14 mouse cellular contexts compared by ENCODE assay signal in the genomic region with DNA sequence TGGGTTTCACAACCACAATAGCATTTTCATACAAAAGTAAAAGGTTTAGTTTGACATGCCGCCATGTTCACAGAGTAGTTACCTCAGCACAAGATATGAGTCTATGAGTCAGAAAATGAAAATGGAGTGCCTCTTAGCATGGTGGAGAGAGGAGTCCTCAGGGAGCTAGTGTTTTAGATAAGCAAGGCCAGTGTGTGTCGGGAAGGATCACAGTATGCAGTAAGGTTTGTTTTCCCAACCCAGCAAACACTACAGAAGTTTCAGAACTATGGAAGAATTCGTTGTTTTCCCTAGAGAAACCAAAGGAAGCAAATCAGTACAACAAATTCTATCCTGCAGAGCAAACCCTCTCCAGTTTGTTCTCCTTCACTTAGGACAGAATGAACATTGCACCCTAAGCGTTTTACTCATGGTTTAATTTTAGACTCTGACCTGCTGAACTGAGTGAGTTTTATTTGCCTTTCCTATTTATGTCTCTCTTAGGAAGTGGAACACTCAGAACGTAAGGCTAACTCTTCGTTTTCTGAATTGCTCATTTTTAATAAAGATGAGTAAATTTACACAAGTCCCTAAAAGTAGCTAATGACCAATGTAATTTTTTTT. TPM values are rescaled to one million over a fixed set of nuclear protein-coding genes. Genes with fewer than 3 reads are reported as not detected.
DNase-seq lines count a peak whose midpoint lies in the region; ATAC-seq and TF ChIP-seq lines count a peak whose summit lies in the region.
"Had no signal": no experiment of that assay in that cellular context is flagged by ENCODE, and none has a peak within 500 bp of the region (broad histone marks: within the 10 kb centered on the region; RNA-seq: fewer than 3 reads in every experiment).

No protein-coding gene starts in this region.

- TF ChIP-seq CTCF in heart, adult 2 months (IDR thresholded peaks at IDR 0.05) = no peak
- TF ChIP-seq CTCF in heart, postnatal 0 days (IDR thresholded peaks at IDR 0.05; ENCODE audit: low read depth) = no peak
- TF ChIP-seq CTCF in liver, postnatal 0 days (IDR thresholded peaks at IDR 0.05; ENCODE audit: low read depth) = no peak

- H3K27me3 ChIP-seq in lung, embryonic 16.5 days (ENCODE audit: control insufficient read depth, insufficient read depth, low read depth, low read length) = no peaks in the 10 kb centered on the region
- no peaks in the 10 kb centered on the region for H3K27me3 ChIP-seq in heart, adult 2 months (ENCODE audit: control insufficient read depth, insufficient read depth, low read length)
- H3K27me3 ChIP-seq in heart, postnatal 0 days (ENCODE audit: control insufficient read depth, insufficient read depth, low read length) = no peaks in the 10 kb centered on the region
- no peaks in the 10 kb centered on the region for H3K27me3 ChIP-seq in liver, postnatal 0 days (ENCODE audit: insufficient read depth, low read length)
- H3K27me3 ChIP-seq: limb, embryonic 12.5 days; megakaryocyte, embryonic 14.5 days had no signal

- peak overlapping the region; percentile 1; the same call in 1 of the 2 replicates for H3K4me2 ChIP-seq in lung, embryonic 16.5 days (ENCODE audit: low read depth, low read length)
- no peak overlapping the region for H3K4me2 ChIP-seq in heart, postnatal 0 days (ENCODE audit: low read depth, low read length)
- no peak overlapping the region for H3K4me2 ChIP-seq in liver, postnatal 0 days (ENCODE audit: low read depth, low read length)
- H3K4me2 ChIP-seq: limb, embryonic 12.5 days had no signal

- H3K4me3 ChIP-seq in lung, embryonic 16.5 days (ENCODE audit: low read length) = no peak overlapping the region
- no peak overlapping the region for H3K4me3 ChIP-seq in heart, adult 2 months
- no peak overlapping the region for H3K4me3 ChIP-seq in heart, postnatal 0 days (ENCODE audit: low read depth, low read length)
- H3K4me3 ChIP-seq in liver, postnatal 0 days (ENCODE audit: low read depth, low read length) = no peak overlapping the region
- H3K4me3 ChIP-seq: limb, embryonic 12.5 days; megakaryocyte, embryonic 14.5 days had no signal

- ATAC-seq in lung, embryonic 16.5 days (ENCODE audit: low read depth) = no peak
- ATAC-seq in heart, postnatal 0 days (ENCODE audit: insufficient read depth, low read depth) = no peak
- ATAC-seq in liver, postnatal 0 days = no peak
- no peak for ATAC-seq in cerebellum, adult (ENCODE audit: insufficient number of reproducible peaks, low FRiP score, low TSS enrichment)
- ATAC-seq in erythroid progenitor cell, adult 5-6 weeks (replicated peaks; ENCODE audit: low FRiP score, poor library complexity, severe bottlenecking) = no peak
- ATAC-seq: forebrain, embryonic 16.5 days; inflammation-experienced regulatory T-cells, adult 6 months had no signal

- no peaks in the 10 kb centered on the region for H3K4me1 ChIP-seq in lung, embryonic 16.5 days (replicated peaks; ENCODE audit: control insufficient read depth, insufficient read depth, low read length)
- H3K4me1 ChIP-seq in heart, adult 2 months (ENCODE audit: control insufficient read depth, insufficient read depth, low read length) = no peaks in the 10 kb centered on the region; the same call in 1 of the 2 replicates
- peaks cover 13% of the 10 kb centered on the region for H3K4me1 ChIP-seq in heart, postnatal 0 days (ENCODE audit: control insufficient read depth, insufficient read depth)
- peaks cover 10% of the 10 kb centered on the region for H3K4me1 ChIP-seq in liver, postnatal 0 days (ENCODE audit: insufficient read depth)
- H3K4me1 ChIP-seq: limb, embryonic 12.5 days had no signal

- WGBS in lung, embryonic 16.5 days = 54% methylated on average over 6 of the region's 6 CpGs
- WGBS in heart, adult 2 months = 26% methylated on average over 6 of the region's 6 CpGs
- 18% methylated on average over 6 of the region's 6 CpGs for WGBS in heart, postnatal 0 days
- WGBS in liver, postnatal 0 days (ENCODE audit: insufficient replicate concordance) = 60% methylated on average over 6 of the region's 6 CpGs

- TF ChIP-seq EP300 in heart, adult 2 months (IDR thresholded peaks at IDR 0.05; ENCODE audit: insufficient read depth, low read depth, low read length) = no peak
- TF ChIP-seq EP300 in heart, postnatal 0 days (IDR thresholded peaks at IDR 0.05; ENCODE audit: low read depth) = no peak
- no peak for TF ChIP-seq EP300 in liver, postnatal 0 days (IDR thresholded peaks at IDR 0.05; ENCODE audit: low read depth)

- H3K36me3 ChIP-seq in lung, embryonic 16.5 days (ENCODE audit: control insufficient read depth, insufficient read depth, low read length) = no peaks in the 10 kb centered on the region
- peaks cover 3% of the 10 kb centered on the region for H3K36me3 ChIP-seq in heart, adult 2 months (ENCODE audit: control insufficient read depth, insufficient read depth, low read length)
- no peaks in the 10 kb centered on the region for H3K36me3 ChIP-seq in heart, postnatal 0 days (replicated peaks; ENCODE audit: control insufficient read depth, insufficient read depth, low read length)
- no peaks in the 10 kb centered on the region for H3K36me3 ChIP-seq in liver, postnatal 0 days (replicated peaks; ENCODE audit: insufficient read depth, low read length)
- H3K36me3 ChIP-seq: limb, embryonic 12.5 days had no signal

- H3K9ac ChIP-seq in lung, embryonic 16.5 days (ENCODE audit: low read length) = no peak overlapping the region
- no peak overlapping the region for H3K9ac ChIP-seq in heart, adult 2 months (ENCODE audit: low read depth, low read length)
- H3K9ac ChIP-seq in heart, postnatal 0 days (replicated peaks; ENCODE audit: low read depth, low read length) = no peak overlapping the region
- H3K9ac ChIP-seq in liver, postnatal 0 days (replicated peaks) = no peak overlapping the region
- H3K9ac ChIP-seq: limb, embryonic 12.5 days had no signal

- H3K9me3 ChIP-seq in lung, embryonic 16.5 days (ENCODE audit: control insufficient read depth, low read length) = no peaks in the 10 kb centered on the region
- H3K9me3 ChIP-seq in heart, postnatal 0 days (replicated peaks; ENCODE audit: control insufficient read depth, low read length) = no peaks in the 10 kb centered on the region
- no peaks in the 10 kb centered on the region; the same call in 1 of the 2 replicates for H3K9me3 ChIP-seq in liver, postnatal 0 days (ENCODE audit: low read length)
- H3K9me3 ChIP-seq: limb, embryonic 12.5 days had no signal

- no peak overlapping the region for H3K27ac ChIP-seq in lung, embryonic 16.5 days (ENCODE audit: low read length)
- H3K27ac ChIP-seq in heart, adult 2 months = peak overlapping the region; percentile 98
- H3K27ac ChIP-seq in heart, postnatal 0 days (ENCODE audit: low read depth) = peak overlapping the region; percentile 99
- peak overlapping the region; percentile 60; the same call in 1 of the 2 replicates for H3K27ac ChIP-seq in liver, postnatal 0 days (ENCODE audit: low read depth)
- H3K27ac ChIP-seq: limb, embryonic 12.5 days had no signal

- TF ChIP-seq POLR2A in heart, adult 2 months (IDR thresholded peaks at IDR 0.05; ENCODE audit: insufficient read depth, low read depth, low read length) = no peak

- DNase-seq in lung, postnatal 10 days = no peak
- DNase-seq in heart, adult 2 months = no peak
- DNase-seq in heart, postnatal 0 days (ENCODE audit: low spot score) = peak; percentile 88
- DNase-seq in liver, postnatal 0 days = no peak
- DNase-seq in embryo, embryonic 11 days = no peak
- DNase-seq: cerebellum, postnatal 36 days; thymus, adult 2 months had no signal

- intact Hi-C loops in heart, adult 2 months (cut with DNase I) = loop anchor here (5.0 kb wide), 1 partner anchor 56 kb away; a partner anchor contains a TSS

- H3K79me2 ChIP-seq in heart, adult 2 months (replicated peaks; ENCODE audit: control insufficient read depth, insufficient read depth, low read length) = no peaks in the 10 kb centered on the region

RNA-seq across cellular contexts. Expression of a gene that starts 1.8 kb away (rescaled TPM):
- 4.7 and 5.5 TPM in 2 replicates for polyA plus RNA-seq in lung, embryonic 16.5 days (2015; fragmentation: Nextera tagmentation; extraction: Ambion mirVana)
- total RNA-seq in heart, adult 2 months (2021) = 1 to 10 TPM; 5.4 to 5.9 TPM
- 2.4 and 3.7 TPM in 2 replicates for polyA plus RNA-seq in heart, adult 2 months (2012; rRNA removed)
- 9.9 and 11.3 TPM in 2 replicates for total RNA-seq in heart, postnatal 0 days (2014; rRNA removed; ENCODE audit: low replicate concordance)
- polyA plus RNA-seq in heart, postnatal 0 days (2015; fragmentation: Nextera tagmentation; extraction: Ambion mirVana) = 2.7 and 3.1 TPM in 2 replicates
- 0.53 and 0.70 TPM in 2 replicates for polyA plus RNA-seq in liver, postnatal 0 days (2015; fragmentation: Nextera tagmentation; extraction: Ambion mirVana)
- total RNA-seq in erythroid progenitor cell, adult 5-6 weeks (2015; ENCODE audit: low replicate concordance) = 1.4 and 1.7 TPM in 2 replicates
- total RNA-seq in erythroid progenitor cell, adult 5-6 weeks (2017; ENCODE audit: low replicate concordance) = 1.4 TPM in 1 of 2 replicates, not detected in the other

RNA-seq across cellular contexts. Expression of a gene that starts 34.0 kb away (rescaled TPM):
- 74.2 and 76.1 TPM in 2 replicates for polyA plus RNA-seq in lung, embryonic 16.5 days (2015; fragmentation: Nextera tagmentation; extraction: Ambion mirVana)
- 100 to 1,000 TPM; 250 to 288 TPM for total RNA-seq in heart, adult 2 months (2021)
- 99.0 and 192 TPM in 2 replicates for polyA plus RNA-seq in heart, adult 2 months (2012; rRNA removed)
- total RNA-seq in heart, postnatal 0 days (2014; rRNA removed; ENCODE audit: low replicate concordance) = 225 and 256 TPM in 2 replicates
- polyA plus RNA-seq in heart, postnatal 0 days (2015; fragmentation: Nextera tagmentation; extraction: Ambion mirVana) = 177 and 181 TPM in 2 replicates
- 43.6 and 45.9 TPM in 2 replicates for polyA plus RNA-seq in liver, postnatal 0 days (2015; fragmentation: Nextera tagmentation; extraction: Ambion mirVana)
- total RNA-seq in erythroid progenitor cell, adult 5-6 weeks (2015; ENCODE audit: low replicate concordance) = 32.7 and 72.4 TPM in 2 replicates
- total RNA-seq in erythroid progenitor cell, adult 5-6 weeks (2017; ENCODE audit: low replicate concordance) = 56.0 and 71.2 TPM in 2 replicates

RNA-seq across cellular contexts. Expression of a gene that starts 57.4 kb away (rescaled TPM):
- 44.6 and 45.3 TPM in 2 replicates for polyA plus RNA-seq in lung, embryonic 16.5 days (2015; fragmentation: Nextera tagmentation; extraction: Ambion mirVana)
- 1 to 10 TPM; 8.0 to 9.4 TPM for total RNA-seq in heart, adult 2 months (2021)
- 10.8 and 12.2 TPM in 2 replicates for polyA plus RNA-seq in heart, adult 2 months (2012; rRNA removed)
- total RNA-seq in heart, postnatal 0 days (2014; rRNA removed; ENCODE audit: low replicate concordance) = 24.1 and 33.0 TPM in 2 replicates
- polyA plus RNA-seq in heart, postnatal 0 days (2015; fragmentation: Nextera tagmentation; extraction: Ambion mirVana) = 12.2 and 13.3 TPM in 2 replicates
- polyA plus RNA-seq in liver, postnatal 0 days (2015; fragmentation: Nextera tagmentation; extraction: Ambion mirVana) = 7.4 TPM in 2 replicates
- total RNA-seq in erythroid progenitor cell, adult 5-6 weeks (2015; ENCODE audit: low replicate concordance) = 4.6 and 6.8 TPM in 2 replicates
- total RNA-seq in erythroid progenitor cell, adult 5-6 weeks (2017; ENCODE audit: low replicate concordance) = 4.5 and 5.9 TPM in 2 replicates

RNA-seq across cellular contexts. Expression of a gene that starts 57.5 kb away (rescaled TPM):
- 0.97 and 1.6 TPM in 2 replicates for polyA plus RNA-seq in lung, embryonic 16.5 days (2015; fragmentation: Nextera tagmentation; extraction: Ambion mirVana)
- not detected for total RNA-seq in heart, adult 2 months (2021)
- polyA plus RNA-seq in heart, adult 2 months (2012; rRNA removed) = 0.35 and 0.47 TPM in 2 replicates
- total RNA-seq in heart, postnatal 0 days (2014; rRNA removed; ENCODE audit: low replicate concordance) = not detected in 2 replicates
- polyA plus RNA-seq in heart, postnatal 0 days (2015; fragmentation: Nextera tagmentation; extraction: Ambion mirVana) = 0.15 and 0.26 TPM in 2 replicates
- 0.05 and 0.09 TPM in 2 replicates for polyA plus RNA-seq in liver, postnatal 0 days (2015; fragmentation: Nextera tagmentation; extraction: Ambion mirVana)
- total RNA-seq in erythroid progenitor cell, adult 5-6 weeks (2015; ENCODE audit: low replicate concordance) = not detected in 2 replicates
- total RNA-seq in erythroid progenitor cell, adult 5-6 weeks (2017; ENCODE audit: low replicate concordance) = not detected in 2 replicates
